Mouse (Mus musculus) liver, embryonic 16.5 days (tissue): Measurements from ENCODE around the gene 2900026A02Rik. TPM values are rescaled to one million over a fixed set of nuclear protein-coding genes. Genes with fewer than 3 reads are reported as not detected.

ENCODE experiments used
- ATAC-seq: fragments of 200-750 bp; cut with Nextera tagmentation; 2 replicates; pipeline ENCODE4 v1.8.0; 2017; ENCODE audit warnings: low read depth, mild to moderate bottlenecking, moderate number of reproducible peaks, moderate library complexity
- H3K27ac ChIP-seq: fragments of 300-500 bp; sonication (generic); 2 replicates; pipeline ENCODE4 v1.5.1; 2014; ENCODE audit warnings: mild to moderate bottlenecking, low read length
- H3K27me3 ChIP-seq: fragments of 300-500 bp; sonication (generic); 2 replicates; pipeline ENCODE4 v1.6.1; 2014; ENCODE audit warnings: low read depth, low read length, mixed read lengths; ENCODE audit not compliant: control insufficient read depth, insufficient read depth
- H3K36me3 ChIP-seq: fragments of 300-500 bp; sonication (generic); 2 replicates; pipeline ENCODE4 v1.6.1; 2014; ENCODE audit warnings: mild to moderate bottlenecking; ENCODE audit not compliant: control insufficient read depth, insufficient read depth
- H3K4me1 ChIP-seq: fragments of 300-500 bp; sonication (generic); 2 replicates; pipeline ENCODE4 v1.6.1; 2014; ENCODE audit warnings: low read depth, low read length, mixed read lengths; ENCODE audit not compliant: control insufficient read depth
- H3K4me2 ChIP-seq: fragments of 300-500 bp; sonication (generic); 2 replicates; pipeline ENCODE4 v1.6.1; 2014; ENCODE audit warnings: low read depth, low read length, mixed read lengths
- H3K4me3 ChIP-seq: fragments of 300-500 bp; sonication (generic); 2 replicates; pipeline ENCODE4 v1.5.1; 2014; ENCODE audit warnings: low read depth, mild to moderate bottlenecking, low read length
- H3K9ac ChIP-seq: fragments of 300-500 bp; sonication (generic); 2 replicates; pipeline ENCODE4 v1.6.1; 2014; ENCODE audit warnings: low read depth, low read length
- H3K9me3 ChIP-seq: fragments of 300-500 bp; sonication (generic); replicated peaks from 2 replicates; pipeline ENCODE4 v1.6.1; 2016; ENCODE audit warnings: low read length; ENCODE audit not compliant: control insufficient read depth
- WGBS: fragments of 180-500 bp; shearing (Covaris S2); extraction: QIAGEN DNeasy Blood & Tissue Kit; methylation state at CpG from one replicate; pipeline ENCODE4 v1.1.7; 2014; ENCODE audit not compliant: insufficient replicate concordance; 5-methylcytosine and 5-hydroxymethylcytosine counted together
- polyA plus RNA-seq: library from polyadenylated mRNA; unstranded; fragments of >200 nt; fragmentation: Nextera tagmentation; extraction: Ambion mirVana; gene quantifications from 2 replicates; pipeline ENCODE4 v1.2.1, GENCODE M21; 2015

The 2900026A02Rik gene
- 2.6 and 3.4 TPM in 2 replicates for polyA plus RNA-seq

- H3K9me3 ChIP-seq = no peaks in the 10 kb centered on the region
- peak within 1 kb of the TSS; percentile 62 for H3K4me3 ChIP-seq
- no peaks in the 10 kb centered on the region for H3K36me3 ChIP-seq
- 8% methylated on average over 52 of the region's 62 CpGs for WGBS
- peak within 1 kb of the TSS; percentile 86 for H3K27ac ChIP-seq
- H3K27me3 ChIP-seq = peaks cover 13% of the 10 kb centered on the region
- H3K9ac ChIP-seq = peak within 1 kb of the TSS; percentile 62
- peaks cover 5% of the 10 kb centered on the region for H3K4me1 ChIP-seq
- H3K4me2 ChIP-seq = peak within 1 kb of the TSS; percentile 65
- ATAC-seq = peak; percentile 59
Measured at GRCm38 (mm10) chr5:113221147-113221865, at the start of gene 2900026A02Rik. Gene 2900026A02Rik (minus strand): TSS chr5:113221236.

GRCm38 (mm10) chr5:113270043-113270442, 49.0 kb upstream of the 2900026A02Rik start:
- H3K4me2 ChIP-seq = no peak overlapping the region
- no peak overlapping the region for H3K9ac ChIP-seq
- no peak overlapping the region for H3K27ac ChIP-seq
- H3K9me3 ChIP-seq = 0 out of 2 replicates have a peak, but pooled peaks cover 3% of the 10 kb centered on the region
- WGBS = 51% methylated on average over 3 of the region's 3 CpGs
- no peaks in the 10 kb centered on the region for H3K27me3 ChIP-seq
- no peaks in the 10 kb centered on the region for H3K36me3 ChIP-seq
- no peak for ATAC-seq
- H3K4me3 ChIP-seq = no peak overlapping the region
- H3K4me1 ChIP-seq = no peaks in the 10 kb centered on the region

GRCm38 (mm10) chr5:113268246-113268645, 47.2 kb upstream of the 2900026A02Rik start:
- Histone ChIP-seq H3K9me3 (0 out of 2 replicates have a peak, but pooled peaks cover 3% of the 10 kb centered on the region), H3K27ac (no peak overlapping the region), H3K4me2 (no peak overlapping the region), H3K9ac (no peak overlapping the region), H3K4me1 (no peaks in the 10 kb centered on the region), H3K36me3 (no peaks in the 10 kb centered on the region), H3K4me3 (no peak overlapping the region), H3K27me3 (no peaks in the 10 kb centered on the region)
- no peak for ATAC-seq

GRCm38 (mm10) chr5:113265637-113266036, 44.6 kb upstream of the 2900026A02Rik start:
- WGBS = 64% methylated on average over 8 of the region's 8 CpGs
- Histone ChIP-seq H3K36me3 (no peaks in the 10 kb centered on the region), H3K27ac (no peak overlapping the region), H3K4me1 (no peaks in the 10 kb centered on the region), H3K9ac (no peak overlapping the region), H3K27me3 (no peaks in the 10 kb centered on the region), H3K4me2 (no peak overlapping the region), H3K4me3 (no peak overlapping the region), H3K9me3 (0 out of 2 replicates have a peak, but pooled peaks cover 3% of the 10 kb centered on the region)
- no peak for ATAC-seq

GRCm38 (mm10) chr5:113250806-113251205, 29.8 kb upstream of the 2900026A02Rik start:
- ATAC-seq = no peak
- Histone ChIP-seq H3K9me3 (no peaks in the 10 kb centered on the region), H3K36me3 (no peaks in the 10 kb centered on the region), H3K27ac (no peak overlapping the region), H3K4me1 (no peaks in the 10 kb centered on the region), H3K4me3 (no peak overlapping the region), H3K9ac (no peak overlapping the region), H3K4me2 (no peak overlapping the region), H3K27me3 (no peaks in the 10 kb centered on the region)
- WGBS = 75% methylated on average over 11 of the region's 11 CpGs

- no peak overlapping the region for H3K4me3 ChIP-seq
- H3K27me3 ChIP-seq = no peaks in the 10 kb centered on the region
- H3K4me2 ChIP-seq = no peak overlapping the region
- no peaks in the 10 kb centered on the region for H3K36me3 ChIP-seq
- H3K9ac ChIP-seq = no peak overlapping the region
- H3K4me1 ChIP-seq = no peaks in the 10 kb centered on the region
- no peak for ATAC-seq
- H3K27ac ChIP-seq = no peak overlapping the region
- 59% methylated on average over 8 of the region's 8 CpGs for WGBS
- H3K9me3 ChIP-seq = no peaks in the 10 kb centered on the region
Measured at GRCm38 (mm10) chr5:113249263-113249930, 28.4 kb upstream of the 2900026A02Rik start.

- 51% methylated on average over 5 of the region's 5 CpGs for WGBS
- Histone ChIP-seq H3K4me1 (no peaks in the 10 kb centered on the region; the same call in 1 of the 2 replicates), H3K9ac (no peak overlapping the region), H3K4me2 (no peak overlapping the region), H3K36me3 (no peaks in the 10 kb centered on the region), H3K4me3 (no peak overlapping the region), H3K27ac (no peak overlapping the region), H3K9me3 (no peaks in the 10 kb centered on the region), H3K27me3 (no peaks in the 10 kb centered on the region; the same call in 1 of the 2 replicates)
- no peak for ATAC-seq
Measured at GRCm38 (mm10) chr5:113230196-113230595, 9.2 kb upstream of the 2900026A02Rik start.

- no peaks in the 10 kb centered on the region; the same call in 1 of the 2 replicates for H3K4me1 ChIP-seq
- H3K4me3 ChIP-seq = peak within 1 kb of the TSS; percentile 16; the same call in 1 of the 2 replicates
- no peaks in the 10 kb centered on the region; the same call in 1 of the 2 replicates for H3K27me3 ChIP-seq
- no peak within 1 kb of the TSS for H3K27ac ChIP-seq
- peak; percentile 79 for ATAC-seq
- no peaks in the 10 kb centered on the region for H3K9me3 ChIP-seq
- H3K36me3 ChIP-seq = no peaks in the 10 kb centered on the region
- no peak within 1 kb of the TSS; the same call in 1 of the 2 replicates for H3K9ac ChIP-seq
- WGBS = under 1% methylated on average over 13 of the region's 13 CpGs
- H3K4me2 ChIP-seq = peak within 1 kb of the TSS; percentile 38; the same call in 1 of the 2 replicates
Measured at GRCm38 (mm10) chr5:113226632-113227102, 5.6 kb upstream of the 2900026A02Rik start, which contains the start of gene Tmem211. Gene Tmem211 (plus strand): TSS chr5:113226909.
